Mouse (Mus musculus) C2C12 (cell line): ENCODE measurements at regions not wholly inside any gene's neighbourhood (a gene's known extent, or its start where the extent isn't known, plus 50 kb on each side); places are given as distances from the start of the nearest gene placed in this dataset.

Source experiments
- H3K27me3 ChIP-seq: one replicate; pipeline ENCODE4 v1.6.1; 2011; ENCODE audit not compliant: control insufficient read depth, insufficient read depth, insufficient read length
- H3K36me3 ChIP-seq: one replicate; pipeline ENCODE4 v1.6.1; 2011; ENCODE audit not compliant: control insufficient read depth, insufficient read depth
- H3K4me3 ChIP-seq: one replicate; pipeline ENCODE4 v1.5.1; 2011; ENCODE audit warnings: mild to moderate bottlenecking, control low read depth; ENCODE audit not compliant: poor library complexity, insufficient read depth, severe bottlenecking
- H3K79me2 ChIP-seq: one replicate; pipeline ENCODE4 v1.6.1; 2011; ENCODE audit not compliant: control insufficient read depth, insufficient read depth
- H3K79me3 ChIP-seq: one replicate; pipeline ENCODE4 v1.6.1; 2011; ENCODE audit warnings: low read depth, control low read depth
- H3ac ChIP-seq: one replicate; pipeline ENCODE3; 2011; ENCODE audit warnings: low read depth; ENCODE audit not compliant: control insufficient read depth, insufficient read length
- CEBPB ChIP-seq: IDR thresholded peaks from one replicate; pipeline ENCODE4 v1.6.1; 2011; ENCODE audit warnings: low read depth, mild to moderate bottlenecking, control low read depth, moderate library complexity
- CTCF ChIP-seq: IDR thresholded peaks from one replicate; pipeline ENCODE4 v1.5.1; 2011; ENCODE audit not compliant: control insufficient read depth, insufficient read depth, insufficient read length
- FOSL1 ChIP-seq: IDR thresholded peaks from one replicate; pipeline ENCODE4 v1.8.0; 2011; ENCODE audit warnings: mild to moderate bottlenecking, low read length; ENCODE audit not compliant: poor library complexity, insufficient read depth, severe bottlenecking
- MAX ChIP-seq: IDR thresholded peaks from one replicate; pipeline ENCODE4 v1.6.1; 2011; ENCODE audit warnings: mild to moderate bottlenecking, control low read depth
- MYOD1 ChIP-seq: IDR thresholded peaks from one replicate; pipeline ENCODE4 v1.6.1; 2011; ENCODE audit warnings: low read depth; ENCODE audit not compliant: control insufficient read depth, insufficient read length
- MYOG ChIP-seq: IDR thresholded peaks from one replicate; pipeline ENCODE4 v1.6.1; 2011; ENCODE audit not compliant: control insufficient read depth, insufficient read length; ENCODE audit errors: extremely low read depth
- USF1 ChIP-seq: IDR thresholded peaks from one replicate; pipeline ENCODE4 v1.6.1; 2011; ENCODE audit warnings: low read depth, mild to moderate bottlenecking, control low read depth, moderate library complexity

DNA sequence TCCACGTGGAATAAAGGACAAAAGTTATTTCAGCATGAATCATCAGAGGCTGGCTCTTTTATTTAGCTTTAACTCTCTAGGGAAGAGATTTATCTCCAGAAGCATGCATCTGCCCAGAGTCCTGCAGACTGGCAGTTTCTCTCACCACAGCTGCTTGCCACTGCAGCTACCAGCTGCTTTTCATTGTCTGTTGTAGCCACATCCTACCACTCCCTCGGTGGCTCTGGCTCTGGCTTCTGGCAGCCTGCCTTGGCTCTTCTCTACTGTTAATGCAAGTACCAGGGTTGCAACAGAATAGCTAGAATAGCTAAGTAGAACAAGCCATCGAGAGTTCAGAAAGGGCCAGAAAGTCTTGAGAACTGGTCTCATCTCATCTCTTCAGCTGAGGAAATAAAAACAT is 1014.2 kb downstream of the Nsun3 start:
- H3K27me3 ChIP-seq = no peaks in the 10 kb centered on the region
- no peak overlapping the region for H3ac ChIP-seq
- H3K4me3 ChIP-seq = no peak overlapping the region
- TF ChIP-seq MAX (peak; percentile 75), USF1 (no peak), CEBPB (no peak), MYOD1 (peak; percentile 81), CTCF (no peak)
- H3K79me3 ChIP-seq = no peaks in the 10 kb centered on the region
- no peaks in the 10 kb centered on the region for H3K36me3 ChIP-seq
- no peaks in the 10 kb centered on the region for H3K79me2 ChIP-seq

DNA sequence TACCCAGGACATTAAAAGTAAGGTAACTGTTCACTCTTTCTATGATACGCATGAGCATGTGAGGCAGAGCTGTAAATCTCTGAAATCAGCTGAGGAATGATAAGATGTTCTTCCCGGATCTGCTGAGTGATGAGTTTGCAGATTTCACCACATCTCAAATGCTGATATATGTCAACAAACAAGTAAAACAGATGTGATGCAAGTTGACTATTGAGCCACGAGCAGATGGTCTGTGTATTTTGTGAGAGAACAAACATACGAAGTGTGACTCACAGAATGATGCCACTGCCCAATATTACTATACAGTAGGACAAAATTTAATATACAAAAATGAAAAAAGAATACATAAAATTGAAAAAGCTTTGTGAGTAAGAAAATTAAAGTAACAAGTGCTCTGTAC is 1058.9 kb downstream of the Nsun3 start:
- Histone ChIP-seq H3K79me2 (no peaks in the 10 kb centered on the region), H3K36me3 (no peaks in the 10 kb centered on the region), H3K27me3 (no peaks in the 10 kb centered on the region), H3ac (no peak overlapping the region), H3K79me3 (no peaks in the 10 kb centered on the region), H3K4me3 (no peak overlapping the region)
- TF ChIP-seq MYOG (no peak), CEBPB (no peak), MYOD1 (no peak), CTCF (no peak), MAX (no peak), FOSL1 (no peak), USF1 (no peak)
